Mouse (Mus musculus) adrenal gland, postnatal 36 days (tissue): Measurements from ENCODE around the gene Gm21764. TPM values are rescaled to one million over a fixed set of nuclear protein-coding genes. Genes with fewer than 3 reads are reported as not detected.
"Not testable (repeated sequence)": the region's sequence is repeated elsewhere in the genome, so short reads cannot be mapped to it uniquely, and the experiment has no call there.

Source experiments
- DNase-seq, 2 experiments: peaks; one replicate each; pipeline ENCODE4 v3.0.0; 2021; ENCODE audit warnings: mixed read lengths in 1 of 2
- long read RNA-seq, 2 experiments: library from polyadenylated mRNA; stranded (forward); transcript quantifications; one replicate each; pipeline ENCODE4 v2.0.0; 2021; ENCODE audit warnings: borderline sequencing depth in 2 of 2
- total RNA-seq, 2 experiments: library from RNA; stranded (reverse); gene quantifications; 2 replicates each; pipeline ENCODE4 v1.2.3; 2021

Gm21764 gene
- total RNA-seq = not detected
- long read RNA-seq, experiment 1 = 0 reads
- long read RNA-seq, experiment 2 = 0 reads

DNA sequence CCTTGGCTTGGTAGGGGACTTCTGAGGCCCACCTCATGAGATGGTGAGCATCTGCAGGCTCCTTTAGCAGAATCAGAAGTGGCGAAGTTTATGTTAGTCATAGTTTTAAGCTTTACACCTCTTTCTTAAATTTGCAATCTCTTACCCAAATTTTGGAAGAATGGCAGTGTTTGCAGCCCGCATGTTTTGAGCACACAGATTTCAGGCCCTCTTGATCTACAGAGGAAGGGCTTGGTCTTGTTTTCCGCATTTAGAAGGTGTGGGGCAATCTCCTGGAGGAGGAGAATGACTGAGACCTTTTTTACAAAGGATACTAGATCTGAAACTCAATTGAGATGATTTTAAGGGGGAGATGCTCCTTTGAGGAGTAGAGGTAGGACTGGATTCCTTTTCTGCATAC, at the start of gene Gm21764:
Gene Gm21764, minus strand, starts transcription at position 101 of the 400 bp plus-strand sequence.
- not testable (repeated sequence) for DNase-seq

GRCm38 (mm10) chrY:18088816-18089215, 27.2 kb upstream of the Gm21764 start, which contains the start of gene Ssty1:
Gene Ssty1 (plus strand): TSS chrY:18089116.
- not testable (repeated sequence) for DNase-seq

Other genes with a start within 250 kb of the Gm21764 start
- not detected for gene Gm21904, start 215.5 kb downstream of the Gm21764 start, total RNA-seq
- not detected for gene Gm20772, start 187.1 kb downstream of the Gm21764 start, total RNA-seq
- not detected for gene Gm20831, start 187.1 kb downstream of the Gm21764 start, total RNA-seq
- not detected for gene Srsy, start 124.5 kb downstream of the Gm21764 start, total RNA-seq
- gene Ssty1, start 27.3 kb upstream of the Gm21764 start, total RNA-seq = not detected